Mouse (Mus musculus) kidney, postnatal 14 days (tissue): Measurements from ENCODE around the gene Gm30737.
"Not testable (repeated sequence)": the region's sequence is repeated elsewhere in the genome, so short reads cannot be mapped to it uniquely, and the experiment has no call there.

ENCODE experiments used
- DNase-seq: peaks from one replicate; pipeline ENCODE4 v3.0.0; 2022; ENCODE audit warnings: mixed read lengths

Gm30737 gene

GRCm38 (mm10) chrY:14400410-14400809 is at the start of gene Gm30737:
Gene Gm30737, plus strand, starts transcription at chrY:14400710.
- not testable (repeated sequence) for DNase-seq
